In genomic region chr3:127630190-127630589, GRCm38 (mm10) we compare ENCODE assay signal across 21 mouse cellular contexts. TPM values are rescaled to one million over a fixed set of nuclear protein-coding genes. Genes with fewer than 3 reads are reported as not detected.
DNase-seq lines count a peak whose midpoint lies in the region; ATAC-seq lines count a peak whose summit lies in the region.
"Had no signal": no experiment of that assay in that cellular context is flagged by ENCODE, and none has a peak within 500 bp of the region (broad histone marks: within the 10 kb centered on the region; RNA-seq: fewer than 3 reads in every experiment).

No protein-coding gene starts in this region.

- H3K9ac ChIP-seq in hindbrain, embryonic 11.5 days (ENCODE audit: low read depth, low read length), result no peak overlapping the region
- H3K9ac ChIP-seq in midbrain, embryonic 11.5 days (ENCODE audit: low read length), result no peak overlapping the region
- H3K9ac ChIP-seq in midbrain, embryonic 14.5 days (replicated peaks; ENCODE audit: low read length), result no peak overlapping the region
- H3K9ac ChIP-seq: embryonic facial prominence, embryonic 12.5 days; forebrain, embryonic 15.5 days; heart, embryonic 13.5 days; hindbrain, embryonic 15.5 days had no signal

- no peaks in the 10 kb centered on the region for H3K36me3 ChIP-seq in hindbrain, embryonic 11.5 days (ENCODE audit: control insufficient read depth, insufficient read depth, low read length)
- no peaks in the 10 kb centered on the region for H3K36me3 ChIP-seq in hindbrain, embryonic 10.5 days
- H3K36me3 ChIP-seq in midbrain, embryonic 11.5 days (ENCODE audit: control insufficient read depth, insufficient read depth, low read length), result no peaks in the 10 kb centered on the region
- H3K36me3 ChIP-seq in midbrain, embryonic 14.5 days (ENCODE audit: control insufficient read depth, insufficient read depth, low read length), result no peaks in the 10 kb centered on the region
- H3K36me3 ChIP-seq: embryonic facial prominence, embryonic 12.5 days; forebrain, embryonic 15.5 days; G1E; heart, embryonic 13.5 days; hindbrain, embryonic 15.5 days had no signal

- 0% methylated on average over 1 of the region's 1 CpGs for WGBS in hindbrain, embryonic 11.5 days
- 6% methylated on average over 1 of the region's 1 CpGs for WGBS in hindbrain, embryonic 10.5 days
- WGBS in midbrain, embryonic 11.5 days, result 8% methylated on average over 1 of the region's 1 CpGs
- 8% methylated on average over 1 of the region's 1 CpGs for WGBS in midbrain, embryonic 14.5 days

- DNase-seq in cerebellum, adult 8-10 months, result peak; percentile 3
- no peak for DNase-seq in cerebellum, postnatal 4 days (ENCODE audit: low spot score in 2 of 2)
- peak; percentile 41 for DNase-seq in hindbrain, embryonic 11.5 days (ENCODE audit: low spot score)
- no peak for DNase-seq in hindbrain, embryonic 10.5 days (ENCODE audit: low spot score)
- peak; percentile 90 for DNase-seq in midbrain, embryonic 11.5 days (ENCODE audit: low spot score, missing footprints)
- DNase-seq in midbrain, embryonic 14.5 days, result no peak
- no peak for DNase-seq in MN1 (ENCODE audit: low spot score)
- DNase-seq: adrenal gland, postnatal 10 days; B cell, adult 2 months; cerebellum, adult 11-12 months; cerebellum, adult 9-11 months; cerebellum, postnatal 36 days; gastrocnemius, postnatal 36 days; heart, adult 11 months had no signal

- H3K4me1 ChIP-seq in hindbrain, embryonic 11.5 days (replicated peaks; ENCODE audit: control insufficient read depth, insufficient read depth, low read length), result peaks cover 7% of the 10 kb centered on the region
- peaks cover 90% of the 10 kb centered on the region for H3K4me1 ChIP-seq in hindbrain, embryonic 10.5 days (replicated peaks)
- H3K4me1 ChIP-seq in midbrain, embryonic 11.5 days (ENCODE audit: control insufficient read depth, insufficient read depth, low read length), result peaks cover 38% of the 10 kb centered on the region
- peaks cover 42% of the 10 kb centered on the region; the same call in 1 of the 2 replicates for H3K4me1 ChIP-seq in midbrain, embryonic 14.5 days (ENCODE audit: control insufficient read depth, insufficient read depth, low read length)

- no peak for ATAC-seq in hindbrain, embryonic 11.5 days (ENCODE audit: low FRiP score)
- no peak for ATAC-seq in midbrain, embryonic 11.5 days (ENCODE audit: low FRiP score)
- ATAC-seq in midbrain, embryonic 14.5 days (ENCODE audit: low FRiP score, low TSS enrichment), result no peak
- ATAC-seq: CD4-positive, CD25-positive, alpha-beta regulatory T cell, adult 4 months; forebrain, embryonic 15.5 days had no signal

- H3K4me2 ChIP-seq in hindbrain, embryonic 11.5 days (replicated peaks; ENCODE audit: low read depth, low read length), result no peak overlapping the region
- H3K4me2 ChIP-seq in midbrain, embryonic 11.5 days, result no peak overlapping the region
- H3K4me2 ChIP-seq in midbrain, embryonic 14.5 days (ENCODE audit: low read length), result no peak overlapping the region
- H3K4me2 ChIP-seq: embryonic facial prominence, embryonic 12.5 days; heart, embryonic 13.5 days; hindbrain, embryonic 15.5 days had no signal

- H3K27me3 ChIP-seq in hindbrain, embryonic 11.5 days (ENCODE audit: control insufficient read depth, insufficient read depth, low read length), result peaks cover 57% of the 10 kb centered on the region
- peaks cover 100% of the 10 kb centered on the region for H3K27me3 ChIP-seq in hindbrain, embryonic 10.5 days (ENCODE audit: insufficient read depth, poor library complexity, severe bottlenecking)
- H3K27me3 ChIP-seq in midbrain, embryonic 11.5 days (ENCODE audit: control insufficient read depth, insufficient read depth, low read length), result peaks cover 90% of the 10 kb centered on the region
- H3K27me3 ChIP-seq in midbrain, embryonic 14.5 days (ENCODE audit: control insufficient read depth, insufficient read depth, low read length), result peaks cover 77% of the 10 kb centered on the region

- no peak overlapping the region for H3K27ac ChIP-seq in hindbrain, embryonic 11.5 days (ENCODE audit: low read depth, low read length)
- no peak overlapping the region for H3K27ac ChIP-seq in hindbrain, embryonic 10.5 days
- no peak overlapping the region for H3K27ac ChIP-seq in midbrain, embryonic 11.5 days (ENCODE audit: low read depth, low read length)
- H3K27ac ChIP-seq in midbrain, embryonic 14.5 days (replicated peaks; ENCODE audit: low read depth, low read length), result no peak overlapping the region
- H3K27ac ChIP-seq: embryonic facial prominence, embryonic 12.5 days; heart, embryonic 13.5 days; hindbrain, embryonic 15.5 days had no signal

- no peaks in the 10 kb centered on the region for H3K9me3 ChIP-seq in hindbrain, embryonic 11.5 days (ENCODE audit: control insufficient read depth, low read length)
- no peaks in the 10 kb centered on the region for H3K9me3 ChIP-seq in hindbrain, embryonic 10.5 days
- H3K9me3 ChIP-seq in midbrain, embryonic 11.5 days (ENCODE audit: control insufficient read depth, low read length), result no peaks in the 10 kb centered on the region
- H3K9me3 ChIP-seq in midbrain, embryonic 14.5 days (ENCODE audit: control insufficient read depth, low read length), result no peaks in the 10 kb centered on the region
- H3K9me3 ChIP-seq: embryonic facial prominence, embryonic 12.5 days; forebrain, embryonic 15.5 days; heart, embryonic 13.5 days; hindbrain, embryonic 15.5 days had no signal

- no peak overlapping the region for H3K4me3 ChIP-seq in hindbrain, embryonic 11.5 days (ENCODE audit: low read depth, low read length)
- no peak overlapping the region for H3K4me3 ChIP-seq in hindbrain, embryonic 10.5 days
- no peak overlapping the region for H3K4me3 ChIP-seq in midbrain, embryonic 11.5 days (ENCODE audit: low read depth, low read length)
- no peak overlapping the region for H3K4me3 ChIP-seq in midbrain, embryonic 14.5 days (replicated peaks; ENCODE audit: low read depth, low read length)
- H3K4me3 ChIP-seq: embryonic facial prominence, embryonic 12.5 days; forebrain, embryonic 15.5 days; heart, embryonic 13.5 days; hindbrain, embryonic 15.5 days had no signal

RNA-seq across cellular contexts. Expression of gene Neurog2, which starts 2.7 kb away (rescaled TPM):
- 45.1 and 47.1 TPM in 2 replicates for polyA plus RNA-seq in hindbrain, embryonic 11.5 days (2014; fragmentation: Nextera tagmentation; extraction: Ambion mirVana)
- 19.9 and 50.0 TPM in 2 replicates for polyA plus RNA-seq in hindbrain, embryonic 10.5 days (2016; fragmentation: Nextera tagmentation; extraction: Ambion mirVana)
- polyA plus RNA-seq in midbrain, embryonic 11.5 days (2014; fragmentation: Nextera tagmentation; extraction: Ambion mirVana), result 76.0 and 77.7 TPM in 2 replicates
- polyA plus RNA-seq in midbrain, embryonic 14.5 days (2014; fragmentation: Nextera tagmentation; extraction: Ambion mirVana), result 10.0 and 18.6 TPM in 2 replicates
- polyA plus RNA-seq: CD4-positive, CD25-positive, alpha-beta regulatory T cell, adult 4 months; G1E; heart, embryonic 13.5 days; heart, postnatal 0 days had no signal

Comparison
In these comparisons a context has a peak if more than half of its experiments do, and no peak if none do; other contexts are left out.
1. DNase-seq: peak in cerebellum, adult 8-10 months (single experiment), hindbrain, embryonic 11.5 days (single experiment) and midbrain, embryonic 11.5 days (single experiment); none in cerebellum, postnatal 4 days (0 of 2), hindbrain, embryonic 10.5 days (single experiment), midbrain, embryonic 14.5 days (single experiment) and MN1 (single experiment).